Mouse (Mus musculus): ENCODE data around the gene Pros1. TPM values are rescaled to one million over a fixed set of nuclear protein-coding genes. Genes with fewer than 3 reads are reported as not detected.

The Pros1 gene
- 16.7 and 18.6 TPM in 2 replicates for polyA plus RNA-seq (2016; fragmentation: Nextera tagmentation; extraction: Ambion mirVana)

- Histone ChIP-seq H3K9me3 (no peaks in the 10 kb centered on the region), H3K4me1 (replicated peaks) (peaks cover 14% of the 10 kb centered on the region; the same call in 1 of the 2 replicates), H3K27me3 (ENCODE audit: insufficient read depth, poor library complexity, severe bottlenecking) (no peaks in the 10 kb centered on the region), H3K27ac (peak within 1 kb of the TSS; percentile 91), H3K36me3 (no peaks in the 10 kb centered on the region), H3K4me3 (peak within 1 kb of the TSS; percentile 68)
- 5% methylated on average over 42 of the region's 42 CpGs for WGBS
- DNase-seq (ENCODE audit: low spot score) = peak; percentile 74
Observed at GRCm38 (mm10) chr16:62854191-62855068, at the start of gene Pros1. TSS of gene Pros1 (plus strand) at chr16:62854307.

- Histone ChIP-seq H3K4me3 (no peak overlapping the region), H3K9me3 (no peaks in the 10 kb centered on the region), H3K4me1 (replicated peaks) (no peaks in the 10 kb centered on the region; the same call in 1 of the 2 replicates), H3K27ac (no peak overlapping the region), H3K27me3 (ENCODE audit: insufficient read depth, poor library complexity, severe bottlenecking) (no peaks in the 10 kb centered on the region), H3K36me3 (peaks cover 26% of the 10 kb centered on the region)
- DNase-seq (ENCODE audit: low spot score) = no peak
- WGBS = 92% methylated on average over 3 of the region's 3 CpGs
Observed at GRCm38 (mm10) chr16:62804621-62805020, 49.5 kb upstream of the Pros1 start.

- WGBS = 66% methylated on average over 8 of the region's 8 CpGs
- Histone ChIP-seq H3K4me3 (no peak overlapping the region), H3K27ac (no peak overlapping the region), H3K36me3 (peaks cover 18% of the 10 kb centered on the region; the same call in 1 of the 2 replicates), H3K9me3 (no peaks in the 10 kb centered on the region), H3K4me1 (replicated peaks) (no peaks in the 10 kb centered on the region; the same call in 1 of the 2 replicates), H3K27me3 (ENCODE audit: insufficient read depth, poor library complexity, severe bottlenecking) (no peaks in the 10 kb centered on the region)
- DNase-seq (ENCODE audit: low spot score) = no peak
Observed at GRCm38 (mm10) chr16:62807249-62807979, 46.7 kb upstream of the Pros1 start.

GRCm38 (mm10) chr16:62810855-62811254 lies 43.3 kb upstream of the Pros1 start:
- Histone ChIP-seq H3K4me1 (replicated peaks) (no peaks in the 10 kb centered on the region; the same call in 1 of the 2 replicates), H3K27ac (no peak overlapping the region), H3K4me3 (no peak overlapping the region), H3K27me3 (ENCODE audit: insufficient read depth, poor library complexity, severe bottlenecking) (no peaks in the 10 kb centered on the region), H3K9me3 (no peaks in the 10 kb centered on the region), H3K36me3 (peaks cover 6% of the 10 kb centered on the region; the same call in 1 of the 2 replicates)
- no peak for DNase-seq (ENCODE audit: low spot score)
- WGBS = 93% methylated on average over 4 of the region's 4 CpGs

GRCm38 (mm10) chr16:62813790-62814189 lies 40.3 kb upstream of the Pros1 start:
- no peak overlapping the region for H3K27ac ChIP-seq
- DNase-seq (ENCODE audit: low spot score) = no peak
- no peak overlapping the region for H3K4me3 ChIP-seq
- H3K4me1 ChIP-seq (replicated peaks) = no peaks in the 10 kb centered on the region
- no peaks in the 10 kb centered on the region for H3K27me3 ChIP-seq (ENCODE audit: insufficient read depth, poor library complexity, severe bottlenecking)
- peaks cover 6% of the 10 kb centered on the region; the same call in 1 of the 2 replicates for H3K36me3 ChIP-seq
- 80% methylated on average over 5 of the region's 5 CpGs for WGBS
- no peaks in the 10 kb centered on the region for H3K9me3 ChIP-seq

- no peak for DNase-seq (ENCODE audit: low spot score)
- H3K27me3 ChIP-seq (ENCODE audit: insufficient read depth, poor library complexity, severe bottlenecking) = no peaks in the 10 kb centered on the region
- no peak within 1 kb of the TSS for H3K4me3 ChIP-seq
- peaks cover 6% of the 10 kb centered on the region; the same call in 1 of the 2 replicates for H3K36me3 ChIP-seq
- H3K9me3 ChIP-seq = no peaks in the 10 kb centered on the region
- no peak within 1 kb of the TSS for H3K27ac ChIP-seq
- 85% methylated on average over 5 of the region's 5 CpGs for WGBS
- no peaks in the 10 kb centered on the region for H3K4me1 ChIP-seq (replicated peaks)
Observed at GRCm38 (mm10) chr16:62814491-62814890, 39.6 kb upstream of the Pros1 start, which contains the start of gene Stx19. TSS of gene Stx19 (plus strand) at chr16:62814676.

- DNase-seq (ENCODE audit: low spot score) = no peak
- H3K9me3 ChIP-seq = no peaks in the 10 kb centered on the region
- H3K4me3 ChIP-seq = no peak overlapping the region
- no peaks in the 10 kb centered on the region for H3K36me3 ChIP-seq
- H3K27me3 ChIP-seq (ENCODE audit: insufficient read depth, poor library complexity, severe bottlenecking) = no peaks in the 10 kb centered on the region
- WGBS = 91% methylated on average over 6 of the region's 6 CpGs
- H3K4me1 ChIP-seq (replicated peaks) = no peaks in the 10 kb centered on the region
- no peak overlapping the region for H3K27ac ChIP-seq
Observed at GRCm38 (mm10) chr16:62822472-62822871, 31.6 kb upstream of the Pros1 start.

GRCm38 (mm10) chr16:62826156-62827001 lies 27.7 kb upstream of the Pros1 start:
- Histone ChIP-seq H3K4me3 (no peak overlapping the region), H3K9me3 (no peaks in the 10 kb centered on the region), H3K36me3 (no peaks in the 10 kb centered on the region), H3K27me3 (ENCODE audit: insufficient read depth, poor library complexity, severe bottlenecking) (no peaks in the 10 kb centered on the region), H3K4me1 (replicated peaks) (no peaks in the 10 kb centered on the region), H3K27ac (no peak overlapping the region)
- DNase-seq (ENCODE audit: low spot score) = no peak
- 80% methylated on average over 12 of the region's 12 CpGs for WGBS

- Histone ChIP-seq H3K27ac (no peak overlapping the region), H3K4me3 (no peak overlapping the region), H3K27me3 (ENCODE audit: insufficient read depth, poor library complexity, severe bottlenecking) (no peaks in the 10 kb centered on the region), H3K36me3 (no peaks in the 10 kb centered on the region), H3K9me3 (no peaks in the 10 kb centered on the region), H3K4me1 (replicated peaks) (no peaks in the 10 kb centered on the region)
- 92% methylated on average over 2 of the region's 2 CpGs for WGBS
- DNase-seq (ENCODE audit: low spot score) = no peak
Observed at GRCm38 (mm10) chr16:62832027-62832426, 22.1 kb upstream of the Pros1 start.

GRCm38 (mm10) chr16:62832481-62832880 lies 21.6 kb upstream of the Pros1 start:
- WGBS = 21% methylated on average over 4 of the region's 4 CpGs
- Histone ChIP-seq H3K27ac (no peak overlapping the region), H3K4me1 (replicated peaks) (no peaks in the 10 kb centered on the region), H3K9me3 (no peaks in the 10 kb centered on the region), H3K27me3 (ENCODE audit: insufficient read depth, poor library complexity, severe bottlenecking) (no peaks in the 10 kb centered on the region), H3K36me3 (no peaks in the 10 kb centered on the region), H3K4me3 (no peak overlapping the region)
- DNase-seq (ENCODE audit: low spot score) = peak; percentile 40

- no peaks in the 10 kb centered on the region for H3K4me1 ChIP-seq (replicated peaks)
- WGBS = 68% methylated on average over 3 of the region's 3 CpGs
- DNase-seq (ENCODE audit: low spot score) = no peak
- H3K27ac ChIP-seq = no peak overlapping the region
- H3K4me3 ChIP-seq = no peak overlapping the region
- H3K36me3 ChIP-seq = no peaks in the 10 kb centered on the region
- no peaks in the 10 kb centered on the region for H3K27me3 ChIP-seq (ENCODE audit: insufficient read depth, poor library complexity, severe bottlenecking)
- no peaks in the 10 kb centered on the region for H3K9me3 ChIP-seq
Observed at GRCm38 (mm10) chr16:62834016-62834735, 19.9 kb upstream of the Pros1 start.

- no peaks in the 10 kb centered on the region for H3K27me3 ChIP-seq (ENCODE audit: insufficient read depth, poor library complexity, severe bottlenecking)
- 92% methylated on average over 6 of the region's 6 CpGs for WGBS
Observed at GRCm38 (mm10) chr16:62845341-62845740, 8.8 kb upstream of the Pros1 start.

More at GRCm38 (mm10) chr16:62845341-62845740, 8.8 kb upstream of the Pros1 start:
- Histone ChIP-seq H3K4me3 (no peak overlapping the region), H3K9me3 (no peaks in the 10 kb centered on the region), H3K4me1 (replicated peaks) (peaks cover 13% of the 10 kb centered on the region), H3K36me3 (no peaks in the 10 kb centered on the region), H3K27ac (no peak overlapping the region)
- no peak for DNase-seq (ENCODE audit: low spot score)

Measured in hindbrain, embryonic 10.5 days (tissue).